Mouse (Mus musculus) heart, postnatal 0 days (tissue): ENCODE results near the gene Tmem204. TPM values are rescaled to one million over a fixed set of nuclear protein-coding genes. Genes with fewer than 3 reads are reported as not detected.

ENCODE experiments used
- ATAC-seq: fragments of 200-750 bp; cut with Nextera tagmentation; 2 replicates; pipeline ENCODE4 v1.8.0; 2017; ENCODE audit warnings: low read depth, moderate number of reproducible peaks, moderate library complexity; ENCODE audit not compliant: insufficient read depth
- DNase-seq: peaks from one replicate; pipeline ENCODE4 v3.0.0-alpha.2; 2016; ENCODE audit warnings: low spot score
- H3K27ac ChIP-seq: fragments of 300-500 bp; sonication (generic); 2 replicates; pipeline ENCODE4 v1.5.1; 2014; ENCODE audit warnings: low read depth, mild to moderate bottlenecking
- H3K27me3 ChIP-seq: fragments of 300-500 bp; sonication (generic); 2 replicates; pipeline ENCODE4 v1.6.1; 2014; ENCODE audit warnings: low read length, mixed read lengths; ENCODE audit not compliant: control insufficient read depth, insufficient read depth
- H3K36me3 ChIP-seq: fragments of 300-500 bp; sonication (generic); replicated peaks from 2 replicates; pipeline ENCODE4 v1.6.1; 2014; ENCODE audit warnings: low read length, mixed read lengths; ENCODE audit not compliant: control insufficient read depth, insufficient read depth
- H3K4me1 ChIP-seq: fragments of 300-500 bp; sonication (generic); 2 replicates; pipeline ENCODE4 v1.6.1; 2014; ENCODE audit warnings: antibody characterized with exemption; ENCODE audit not compliant: control insufficient read depth, insufficient read depth
- H3K4me2 ChIP-seq: fragments of 300-500 bp; sonication (generic); 2 replicates; pipeline ENCODE4 v1.6.1; 2014; ENCODE audit warnings: low read depth, mild to moderate bottlenecking, low read length, moderate library complexity
- H3K4me3 ChIP-seq: fragments of 300-500 bp; sonication (generic); 2 replicates; pipeline ENCODE4 v1.5.1; 2014; ENCODE audit warnings: low read depth, low read length
- H3K9ac ChIP-seq: fragments of 300-500 bp; sonication (generic); replicated peaks from 2 replicates; pipeline ENCODE4 v1.6.1; 2014; ENCODE audit warnings: low read depth, low read length, mixed read lengths
- H3K9me3 ChIP-seq: fragments of 300-500 bp; sonication (generic); replicated peaks from 2 replicates; pipeline ENCODE4 v1.6.1; 2016; ENCODE audit warnings: low read length; ENCODE audit not compliant: control insufficient read depth
- CTCF ChIP-seq: IDR thresholded peaks from 2 replicates; pipeline ENCODE4 v1.5.1; 2016; ENCODE audit warnings: antibody characterized with exemption, control low read depth, low read depth
- EP300 ChIP-seq: IDR thresholded peaks from 2 replicates; pipeline ENCODE4 v1.6.1; 2016; ENCODE audit warnings: antibody characterized with exemption, low read depth
- WGBS: fragments of 180-500 bp; shearing (Covaris S2); extraction: QIAGEN DNeasy Blood & Tissue Kit; methylation state at CpG from one replicate; pipeline ENCODE4 v1.1.7; 2014; 5-methylcytosine and 5-hydroxymethylcytosine counted together
- polyA plus RNA-seq: library from polyadenylated mRNA; unstranded; fragments of >200 nt; fragmentation: Nextera tagmentation; extraction: Ambion mirVana; gene quantifications from 2 replicates; pipeline ENCODE4 v1.2.1, GENCODE M21; 2015
- total RNA-seq: library from RNA; depleted of rRNA; stranded (reverse); fragments of >200 nt; gene quantifications from 2 replicates; pipeline ENCODE4 v1.2.3, GENCODE M21; 2014; ENCODE audit warnings: low replicate concordance

Gene Tmem204
- total and polyA plus RNA-seq, 2 experiments from 2014 or later: 27.9 to 56.4 TPM

DNA sequence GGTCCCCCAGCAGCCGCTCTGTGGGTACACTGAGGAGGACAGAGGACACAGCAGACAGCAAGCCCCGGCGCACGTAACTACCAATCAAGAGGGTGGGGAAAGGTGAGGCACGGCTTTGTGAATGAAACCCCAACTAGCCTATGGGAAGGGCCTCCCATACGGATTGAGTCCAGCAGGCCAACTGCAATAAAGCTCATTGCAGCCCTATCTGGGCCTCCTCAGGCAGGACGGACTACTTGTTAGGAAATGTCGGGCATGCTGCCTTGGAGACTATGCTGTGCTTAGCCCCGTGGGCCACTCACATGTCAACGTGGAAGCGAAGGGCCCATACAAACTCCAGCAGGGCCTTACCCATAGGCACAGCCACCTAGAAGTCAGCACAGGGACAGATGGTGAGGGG, 17.9 kb upstream of the Tmem204 start:
- Histone ChIP-seq H3K4me1 (no peaks in the 10 kb centered on the region), H3K36me3 (peaks cover 79% of the 10 kb centered on the region), H3K9ac (no peak overlapping the region), H3K4me3 (no peak overlapping the region), H3K27ac (no peak overlapping the region), H3K4me2 (no peak overlapping the region), H3K9me3 (no peaks in the 10 kb centered on the region), H3K27me3 (no peaks in the 10 kb centered on the region)
- TF ChIP-seq EP300: no peak
- TF ChIP-seq CTCF: no peak
- no peak for DNase-seq
- 91% methylated on average over 11 of the region's 11 CpGs for WGBS
- no peak for ATAC-seq

- H3K4me3 ChIP-seq: no peak overlapping the region
- no peak overlapping the region for H3K9ac ChIP-seq
- H3K9me3 ChIP-seq: no peaks in the 10 kb centered on the region
- H3K36me3 ChIP-seq: peaks cover 66% of the 10 kb centered on the region
- H3K4me2 ChIP-seq: no peak overlapping the region
- TF ChIP-seq EP300: no peak
- TF ChIP-seq CTCF: no peak
- DNase-seq (no peak), ATAC-seq (no peak)
- no peaks in the 10 kb centered on the region for H3K4me1 ChIP-seq
- WGBS: 87% methylated on average over 6 of the region's 6 CpGs
- no peaks in the 10 kb centered on the region for H3K27me3 ChIP-seq
- no peak overlapping the region for H3K27ac ChIP-seq
Measured at GRCm38 (mm10) chr17:25100052-25100451, 16.7 kb upstream of the Tmem204 start.

DNA sequence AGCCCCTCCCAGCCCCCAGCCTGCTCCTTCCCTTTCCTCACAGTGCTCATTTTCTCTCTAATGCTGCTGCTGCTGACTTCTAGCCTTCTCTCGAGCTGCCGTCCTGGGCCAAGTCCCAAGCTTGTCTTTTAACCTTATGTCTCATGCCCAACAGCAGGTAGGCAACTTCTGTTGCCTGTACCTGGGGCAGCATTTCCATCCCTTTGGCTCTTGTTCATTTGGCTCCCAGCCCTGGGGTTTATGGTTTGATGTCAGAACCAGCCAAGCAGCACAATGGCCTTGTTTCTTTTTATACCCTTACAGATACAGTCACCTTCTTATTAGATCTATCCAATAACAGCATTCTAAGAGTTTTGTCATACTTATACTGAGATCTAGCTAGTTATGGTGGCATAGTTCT, 12.8 kb upstream of the Tmem204 start:
- no peak for ATAC-seq
- H3K9me3 ChIP-seq: no peaks in the 10 kb centered on the region
- H3K36me3 ChIP-seq: peaks cover 49% of the 10 kb centered on the region
- TF ChIP-seq EP300 (no peak), CTCF (no peak)
- H3K27me3 ChIP-seq: no peaks in the 10 kb centered on the region
- H3K4me2 ChIP-seq: no peak overlapping the region
- H3K27ac ChIP-seq: no peak overlapping the region
- 90% methylated on average over 2 of the region's 2 CpGs for WGBS
- H3K9ac ChIP-seq: no peak overlapping the region
- H3K4me3 ChIP-seq: no peak overlapping the region
- no peak for DNase-seq
- no peaks in the 10 kb centered on the region for H3K4me1 ChIP-seq

- Histone ChIP-seq H3K4me3 (no peak overlapping the region), H3K9ac (no peak overlapping the region), H3K36me3 (peaks cover 23% of the 10 kb centered on the region), H3K4me2 (no peak overlapping the region), H3K9me3 (no peaks in the 10 kb centered on the region), H3K4me1 (no peaks in the 10 kb centered on the region), H3K27ac (no peak overlapping the region), H3K27me3 (no peaks in the 10 kb centered on the region)
- TF ChIP-seq CTCF: no peak
- no peak for TF ChIP-seq EP300
- ATAC-seq: no peak
- DNase-seq: no peak
- WGBS: 79% methylated on average over 10 of the region's 10 CpGs
Measured at GRCm38 (mm10) chr17:25090450-25090849, 7.1 kb upstream of the Tmem204 start.

- Histone ChIP-seq H3K36me3 (peaks cover 23% of the 10 kb centered on the region), H3K27me3 (no peaks in the 10 kb centered on the region), H3K4me3 (no peak overlapping the region), H3K9ac (no peak overlapping the region), H3K9me3 (no peaks in the 10 kb centered on the region), H3K4me2 (no peak overlapping the region), H3K4me1 (peaks cover 5% of the 10 kb centered on the region; the same call in 1 of the 2 replicates), H3K27ac (no peak overlapping the region)
- DNase-seq (no peak), ATAC-seq (no peak)
- TF ChIP-seq EP300 (no peak), CTCF (no peak)
- 62% methylated on average over 10 of the region's 10 CpGs for WGBS
Measured at GRCm38 (mm10) chr17:25089158-25089557, 5.8 kb upstream of the Tmem204 start.

DNA sequence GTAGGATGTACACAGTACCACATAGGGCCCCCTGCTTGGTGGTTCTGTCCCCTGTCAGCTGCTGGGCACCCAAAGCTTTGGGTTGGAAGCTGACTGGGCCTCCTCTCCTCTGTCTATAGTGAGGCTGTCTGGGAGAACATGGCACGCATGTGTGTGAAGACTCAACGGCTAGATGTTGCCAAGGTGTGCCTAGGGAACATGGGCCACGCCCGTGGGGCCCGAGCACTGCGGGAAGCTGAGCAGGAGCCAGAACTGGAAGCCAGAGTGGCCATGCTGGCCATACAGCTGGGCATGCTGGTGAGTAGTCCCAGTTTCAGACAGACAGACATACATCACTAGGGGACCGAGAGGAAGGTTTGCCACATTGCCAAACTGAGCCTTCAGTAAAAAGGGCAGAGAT, 3.3 kb upstream of the Tmem204 start:
- Histone ChIP-seq H3K9me3 (no peaks in the 10 kb centered on the region), H3K4me1 (peaks cover 24% of the 10 kb centered on the region; the same call in 1 of the 2 replicates), H3K36me3 (peaks cover 4% of the 10 kb centered on the region), H3K4me2 (no peak overlapping the region), H3K9ac (no peak overlapping the region), H3K27me3 (no peaks in the 10 kb centered on the region), H3K4me3 (no peak overlapping the region), H3K27ac (no peak overlapping the region)
- ATAC-seq (no peak), DNase-seq (no peak)
- WGBS: 85% methylated on average over 7 of the region's 7 CpGs
- TF ChIP-seq CTCF: no peak
